Mouse (Mus musculus) effector memory CD4-positive, alpha-beta T cell, adult 7 months (primary cell): ENCODE data around the gene Fbxl3. TPM values are rescaled to one million over a fixed set of nuclear protein-coding genes. Genes with fewer than 3 reads are reported as not detected.

ENCODE experiments used
- polyA plus RNA-seq: library from polyadenylated mRNA; unstranded; fragments of 100-300 nt; shearing (Covaris generic); gene quantifications from one replicate; pipeline ENCODE4 v1.2.1, GENCODE M21; 2017

Gene Fbxl3
- polyA plus RNA-seq: 142 TPM

GRCm38 (mm10) chr14:103099238-103099933, at the start of gene Fbxl3:
Gene Fbxl3, minus strand, starts transcription at chr14:103099566.

GRCm38 (mm10) chr14:103069864-103070611, 29.3 kb downstream of the Fbxl3 start, which contains the start of gene Cln5:
Gene Cln5, plus strand, starts transcription at chr14:103070216.

GRCm38 (mm10) chr14:103046677-103047076, 52.7 kb downstream of the Fbxl3 start, which contains the start of gene Acod1:
Gene Acod1, plus strand, starts transcription at chr14:103046977.

Other genes starting within 250 kb of the Fbxl3 start
- 7.6 TPM for gene Kctd12, start 116.9 kb downstream of the Fbxl3 start, polyA plus RNA-seq
- gene Acod1, start 52.6 kb downstream of the Fbxl3 start, polyA plus RNA-seq: 2.2 TPM
- 33.7 TPM for gene Cln5, start 29.4 kb downstream of the Fbxl3 start, polyA plus RNA-seq
- 53.3 TPM for gene Mycbp2, start 247.2 kb upstream of the Fbxl3 start, polyA plus RNA-seq